Mouse (Mus musculus) ES-E14 (cell line): Measurements from ENCODE around the gene Dock9. TPM values are rescaled to one million over a fixed set of nuclear protein-coding genes. Genes with fewer than 3 reads are reported as not detected.

Experiments
- DNase-seq: peaks from one replicate; pipeline ENCODE4 v3.0.0-alpha.2; 2013; ENCODE audit warnings: low read depth, low spot score
- H3K27ac ChIP-seq: 2 replicates; pipeline ENCODE4 v1.5.1; 2012; ENCODE audit warnings: low read depth, mild to moderate bottlenecking, low read length, moderate library complexity, mixed read lengths; ENCODE audit not compliant: poor library complexity, insufficient read depth, severe bottlenecking
- H3K36me3 ChIP-seq: 2 replicates; pipeline ENCODE4 v1.6.1; 2012; ENCODE audit warnings: mild to moderate bottlenecking, low read length, moderate library complexity, mixed read lengths; ENCODE audit not compliant: control insufficient read depth, poor library complexity, insufficient read depth, severe bottlenecking
- H3K4me1 ChIP-seq, 2 experiments: fragments of 150-350 bp in 1 of 2; sonication (generic) in 1 of 2; 2 replicates each; pipeline ENCODE4 v1.6.1; 2012; ENCODE audit warnings: low read length in 2 of 2, mild to moderate bottlenecking in 1 of 2, mixed read lengths in 1 of 2; ENCODE audit not compliant: control insufficient read depth in 2 of 2, insufficient read depth in 2 of 2, poor library complexity in 1 of 2
- H3K4me3 ChIP-seq, 2 experiments: fragments of 150-350 bp in 1 of 2; sonication (generic) in 1 of 2; 2 replicates each; pipeline ENCODE4 v1.5.1; 2012; ENCODE audit warnings: low read length in 2 of 2, low read depth in 1 of 2, mild to moderate bottlenecking in 1 of 2, mixed read lengths in 1 of 2; ENCODE audit not compliant: insufficient read depth in 1 of 2, poor library complexity in 1 of 2, severe bottlenecking in 1 of 2
- H3K9ac ChIP-seq: 2 replicates; pipeline ENCODE4 v1.6.1; 2012; ENCODE audit warnings: low read depth, mild to moderate bottlenecking, low read length, mixed read lengths; ENCODE audit not compliant: poor library complexity, insufficient read depth, severe bottlenecking
- H3K9me3 ChIP-seq: fragments of 150-350 bp; sonication (generic); 2 replicates; pipeline ENCODE4 v1.6.1; 2012; ENCODE audit warnings: low read depth, mild to moderate bottlenecking, low read length; ENCODE audit not compliant: control insufficient read depth, insufficient read depth
- CHD2 ChIP-seq: IDR thresholded peaks from 2 replicates; pipeline ENCODE4 v1.6.1; 2014; ENCODE audit warnings: mild to moderate bottlenecking, low read depth, low read length, inconsistent platforms
- HCFC1 ChIP-seq: IDR thresholded peaks from 2 replicates; pipeline ENCODE4 v1.6.1; 2012; ENCODE audit warnings: low read length, inconsistent platforms, borderline replicate concordance; ENCODE audit not compliant: insufficient read depth
- MAFK ChIP-seq: IDR thresholded peaks from 2 replicates; pipeline ENCODE4 v1.6.1; 2014; ENCODE audit warnings: mild to moderate bottlenecking, low read depth, low read length, inconsistent platforms; ENCODE audit not compliant: insufficient read depth
- ZC3H11A ChIP-seq: IDR thresholded peaks from 2 replicates; pipeline ENCODE4 v1.6.1; 2012; ENCODE audit warnings: low read depth, mild to moderate bottlenecking, inconsistent platforms, low read length, borderline replicate concordance
- ZNF384 ChIP-seq: IDR thresholded peaks from 2 replicates; pipeline ENCODE4 v1.6.1; 2012; ENCODE audit warnings: low read depth, low read length, inconsistent platforms
- in situ Hi-C, 2 experiments: fragments of 600-800 bp; cut with MboI; formaldehyde crosslinking; loops; one replicate each; pipeline ENCODE4 v1.15.1; 2025; ENCODE audit warnings: low sequenced_read_pairs in 2 of 2, inconsistent platforms in 1 of 2; ENCODE audit not compliant: unreplicated experiment in 2 of 2
- total RNA-seq: library from RNA; depleted of rRNA; stranded (reverse); fragments of 300-350 nt; gene quantifications from 2 replicates; pipeline ENCODE4 v1.2.3, GENCODE M21; 2012

Gene Dock9
- total RNA-seq, 1 experiment: 8.3 TPM

DNA sequence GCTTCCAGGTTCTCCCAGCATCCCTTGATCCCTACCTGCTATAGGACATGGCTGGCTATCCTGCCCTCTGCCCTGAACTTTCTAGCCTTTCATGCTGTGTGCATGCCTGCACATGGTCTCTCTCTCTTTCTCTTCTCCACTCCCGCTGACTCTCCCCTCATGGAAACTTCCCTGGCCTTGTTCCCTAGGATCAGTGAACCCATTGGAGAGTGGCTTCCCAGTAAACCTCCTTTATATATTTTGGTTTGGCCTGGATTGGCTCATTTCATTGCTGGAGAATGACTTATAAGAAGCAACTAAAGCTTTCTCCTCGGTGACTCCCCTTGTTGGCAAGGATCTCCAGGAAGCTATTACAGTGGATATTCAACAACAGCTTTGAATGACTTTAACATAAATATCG lies 8.7 kb upstream of the Dock9 start:
- Histone ChIP-seq H3K36me3 (no peaks in the 10 kb centered on the region), H3K4me3 (no peak overlapping the region), H3K9me3 (no peaks in the 10 kb centered on the region), H3K27ac (no peak overlapping the region), H3K9ac (no peak overlapping the region), H3K4me1 (no peaks in the 10 kb centered on the region)
- in situ Hi-C loops: no loop called here
- no peak for DNase-seq
- TF ChIP-seq CHD2: no peak
- TF ChIP-seq ZC3H11A: no peak
- no peak for TF ChIP-seq MAFK
- no peak for TF ChIP-seq HCFC1
- no peak for TF ChIP-seq ZNF384

DNA sequence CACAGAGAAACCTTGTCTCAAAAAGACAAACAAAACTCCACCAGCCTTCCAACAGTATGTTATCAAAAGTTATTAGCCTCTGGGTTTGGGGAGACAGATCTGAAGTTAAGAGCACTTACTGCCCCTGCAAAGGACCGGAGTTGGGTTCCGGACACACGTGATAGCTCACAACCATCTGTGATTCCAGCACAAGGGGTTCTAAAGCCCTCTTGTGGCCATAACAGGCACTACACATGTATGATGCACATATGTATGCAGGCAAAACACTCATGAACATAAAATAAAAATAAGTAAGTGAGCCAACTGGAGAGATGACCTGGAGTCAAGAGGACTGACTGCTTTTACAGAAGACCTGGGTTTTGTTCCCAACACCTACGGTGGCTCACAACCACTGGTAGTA lies 6.8 kb upstream of the Dock9 start:
- peak; percentile 43 for DNase-seq
- no peak overlapping the region for H3K9ac ChIP-seq
- in situ Hi-C loops: no loop called here
- TF ChIP-seq CHD2: no peak
- TF ChIP-seq MAFK: no peak
- TF ChIP-seq ZC3H11A: no peak
- TF ChIP-seq ZNF384: no peak
- TF ChIP-seq HCFC1: no peak
- H3K9me3 ChIP-seq: no peaks in the 10 kb centered on the region
- no peak overlapping the region for H3K4me3 ChIP-seq
- H3K4me1 ChIP-seq: no peaks in the 10 kb centered on the region
- no peak overlapping the region for H3K27ac ChIP-seq
- no peaks in the 10 kb centered on the region for H3K36me3 ChIP-seq

DNA sequence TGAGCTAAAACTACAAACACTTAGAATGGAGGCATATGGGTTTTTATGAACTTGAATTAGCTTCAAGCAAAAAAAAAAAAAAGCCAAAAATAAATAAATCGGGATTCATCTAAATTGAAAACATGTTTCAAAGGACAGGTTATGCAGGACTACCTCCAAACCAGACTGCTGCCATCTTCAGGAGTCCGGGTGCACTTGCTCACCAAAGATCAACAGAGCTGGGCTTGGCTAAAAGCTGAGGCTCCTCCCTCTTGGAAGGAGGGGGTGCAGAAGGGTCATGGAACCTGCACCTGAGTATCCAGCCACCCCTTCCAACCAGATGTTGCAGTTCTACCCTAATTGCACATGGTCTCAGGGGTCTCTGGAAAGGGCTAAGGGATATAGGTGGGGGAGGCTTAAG lies 3.3 kb upstream of the Dock9 start:
- no peaks in the 10 kb centered on the region for H3K9me3 ChIP-seq
- 0 out of 4 replicates have a peak, but pooled peaks cover 0 to 4% of the 10 kb centered on the region in 2 experiments for H3K4me1 ChIP-seq
- H3K27ac ChIP-seq: no peak overlapping the region
- TF ChIP-seq MAFK: no peak
- 0 out of 2 replicates have a peak, but pooled peaks have one; percentile 17 for TF ChIP-seq ZNF384
- H3K36me3 ChIP-seq: no peaks in the 10 kb centered on the region
- no peak overlapping the region for H3K9ac ChIP-seq
- no peak overlapping the region for H3K4me3 ChIP-seq
- DNase-seq: peak; percentile 24
- in situ Hi-C loops: no loop called here

DNA sequence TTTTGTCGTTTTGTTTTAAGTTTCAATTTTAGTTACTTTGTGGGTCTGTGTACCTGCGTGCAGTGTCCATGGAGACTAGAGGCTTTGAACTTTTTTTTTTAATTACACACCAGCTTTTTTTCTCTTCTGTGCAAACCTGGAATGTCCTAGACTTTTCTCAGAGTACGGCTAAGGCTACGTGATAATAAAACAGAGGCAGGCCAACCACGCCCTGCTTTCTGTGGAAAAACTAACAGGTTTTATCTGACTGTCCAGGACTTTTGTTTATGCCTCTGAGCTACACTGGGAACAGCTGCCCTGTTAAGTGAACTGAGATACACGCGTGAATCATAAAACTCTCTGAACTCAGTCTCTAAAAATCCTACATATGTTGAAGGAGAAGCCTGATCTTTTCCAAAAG lies 1.5 kb upstream of the Dock9 start:
- Histone ChIP-seq H3K9ac (no peak overlapping the region), H3K27ac (no peak overlapping the region), H3K4me3 (peak overlapping the region in 1 of 2 experiments; percentile 93; a peak in 2 of 4 replicates), H3K36me3 (no peaks in the 10 kb centered on the region), H3K4me1 (0 out of 4 replicates have a peak, but pooled peaks cover 0 to 4% of the 10 kb centered on the region in 2 experiments), H3K9me3 (no peaks in the 10 kb centered on the region)
- in situ Hi-C loops: no loop called here
- no peak for TF ChIP-seq CHD2
- no peak for TF ChIP-seq MAFK
- no peak for TF ChIP-seq HCFC1
- TF ChIP-seq ZC3H11A: no peak
- no peak for TF ChIP-seq ZNF384
- DNase-seq: no peak

DNA sequence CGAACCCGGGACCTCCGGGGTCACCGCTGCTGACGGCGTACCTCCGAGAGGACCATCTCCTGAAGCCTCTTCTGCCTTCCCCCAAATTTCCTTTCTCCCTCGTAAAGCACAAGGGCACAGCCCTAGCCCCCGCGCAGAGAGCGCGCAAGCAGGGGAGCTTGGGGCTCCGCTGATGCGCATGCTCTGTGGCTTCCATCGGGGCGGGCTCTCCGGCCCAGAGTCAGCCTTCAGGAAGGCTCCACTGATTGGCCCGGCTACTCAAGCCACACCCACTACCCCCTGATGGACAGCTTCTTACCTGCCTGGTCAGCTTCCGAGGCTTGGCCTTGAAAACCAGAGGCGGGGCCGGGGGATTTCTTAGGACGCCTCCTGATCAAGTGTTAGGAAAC lies 768 bp upstream of the Dock9 start:
- Histone ChIP-seq H3K9ac (peak overlapping the region; percentile 83), H3K4me3 (peak overlapping the region; percentile 80 to 93), H3K27ac (peak overlapping the region; percentile 33), H3K9me3 (no peaks in the 10 kb centered on the region), H3K4me1 (0 out of 4 replicates have a peak, but pooled peaks cover 3 to 4% of the 10 kb centered on the region in 2 experiments), H3K36me3 (no peaks in the 10 kb centered on the region)
- TF ChIP-seq ZC3H11A (no peak), MAFK (peak; percentile 30; the same call in 1 of the 2 replicates)
- in situ Hi-C loops: no loop called here
- DNase-seq: peak; percentile 93
